Mouse (Mus musculus) heart, embryonic 15.5 days (tissue): ENCODE measurements around the gene Foxd2. TPM values are rescaled to one million over a fixed set of nuclear protein-coding genes. Genes with fewer than 3 reads are reported as not detected.
A peak's percentile ranks its signal among the peaks of the same experiment; 100 is the strongest.

ENCODE experiments used
- ATAC-seq: fragments of 200-750 bp; cut with Nextera tagmentation; replicated peaks from 2 replicates; pipeline ENCODE4 v1.8.0; 2017; ENCODE audit warnings: low read depth, moderate TSS enrichment; ENCODE audit not compliant: insufficient number of reproducible peaks, insufficient read depth, low FRiP score
- H3K27ac ChIP-seq: fragments of 300-500 bp; sonication (generic); 2 replicates; pipeline ENCODE4 v1.5.1; 2015; ENCODE audit warnings: mild to moderate bottlenecking, inconsistent platforms
- H3K27me3 ChIP-seq: fragments of 300-500 bp; sonication (generic); 2 replicates; pipeline ENCODE4 v1.6.1; 2015; ENCODE audit warnings: inconsistent platforms
- H3K36me3 ChIP-seq: fragments of 300-500 bp; sonication (generic); 2 replicates; pipeline ENCODE4 v1.6.1; 2015; ENCODE audit warnings: mild to moderate bottlenecking, inconsistent platforms
- H3K4me1 ChIP-seq: fragments of 300-500 bp; sonication (generic); replicated peaks from 2 replicates; pipeline ENCODE4 v1.6.1; 2015; ENCODE audit warnings: inconsistent platforms
- H3K4me2 ChIP-seq: fragments of 300-500 bp; sonication (generic); 2 replicates; pipeline ENCODE4 v1.6.1; 2015; ENCODE audit warnings: inconsistent platforms, mild to moderate bottlenecking, moderate library complexity
- H3K4me3 ChIP-seq: fragments of 300-500 bp; sonication (generic); 2 replicates; pipeline ENCODE4 v1.5.1; 2015; ENCODE audit warnings: mild to moderate bottlenecking, inconsistent platforms
- H3K9ac ChIP-seq: fragments of 300-500 bp; sonication (generic); 2 replicates; pipeline ENCODE4 v1.6.1; 2015; ENCODE audit warnings: mild to moderate bottlenecking, inconsistent platforms
- H3K9me3 ChIP-seq: fragments of 300-500 bp; sonication (generic); replicated peaks from 2 replicates; pipeline ENCODE4 v1.6.1; 2016; ENCODE audit warnings: inconsistent platforms
- WGBS: fragments of 180-500 bp; shearing (Covaris S2); methylation state at CpG from one replicate; pipeline ENCODE4 v1.1.7; 2015; ENCODE audit warnings: mixed read lengths; 5-methylcytosine and 5-hydroxymethylcytosine counted together
- polyA plus RNA-seq: library from polyadenylated mRNA; unstranded; fragments of >200 nt; fragmentation: Nextera tagmentation; extraction: Ambion mirVana; gene quantifications from 2 replicates; pipeline ENCODE4 v1.2.1, GENCODE M21; 2015

Foxd2 gene
- polyA plus RNA-seq, result 0.15 TPM in 1 of 2 replicates, not detected in the other

- Histone ChIP-seq H3K4me3 (peak within 1 kb of the TSS; percentile 64), H3K27me3 (peaks cover 99% of the 10 kb centered on the region), H3K9me3 (no peaks in the 10 kb centered on the region), H3K36me3 (no peaks in the 10 kb centered on the region), H3K27ac (0 out of 2 replicates have a peak within 1 kb of the TSS, but pooled peaks have one; percentile 25), H3K9ac (peak within 1 kb of the TSS; percentile 54), H3K4me1 (peaks cover 41% of the 10 kb centered on the region), H3K4me2 (peak within 1 kb of the TSS; percentile 96)
- ATAC-seq, result peak; percentile 89
- under 1% methylated on average over 58 of the region's 64 CpGs for WGBS
Measured at GRCm38 (mm10) chr4:114908829-114909601, at the start of gene Foxd2. Gene Foxd2 (minus strand): TSS chr4:114908873.

DNA sequence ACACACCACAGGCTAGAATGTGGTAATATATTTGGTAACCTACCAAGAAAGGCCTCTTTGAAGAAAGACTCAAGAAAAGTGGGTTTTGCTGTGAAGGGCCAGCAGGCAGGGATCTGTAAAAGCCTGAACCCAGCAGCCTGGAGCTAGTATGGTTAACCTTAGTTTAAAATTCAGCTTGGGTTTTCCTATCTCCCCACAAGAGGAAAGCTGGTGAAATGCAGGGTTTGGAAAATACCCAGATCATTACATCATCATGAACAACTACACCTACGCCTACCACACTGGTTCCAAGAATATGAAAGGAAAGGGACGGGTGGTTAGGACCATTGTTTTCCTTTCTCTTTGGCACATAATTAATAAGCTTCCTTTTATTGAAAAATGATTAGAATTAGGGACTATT, 49.6 kb upstream of the Foxd2 start:
- H3K4me1 ChIP-seq, result no peaks in the 10 kb centered on the region
- no peaks in the 10 kb centered on the region for H3K27me3 ChIP-seq
- H3K4me2 ChIP-seq, result no peak overlapping the region
- H3K4me3 ChIP-seq, result no peak overlapping the region
- no peak overlapping the region for H3K9ac ChIP-seq
- peaks cover 11% of the 10 kb centered on the region for H3K36me3 ChIP-seq
- 64% methylated on average over 2 of the region's 2 CpGs for WGBS
- H3K9me3 ChIP-seq, result no peaks in the 10 kb centered on the region
- no peak for ATAC-seq
- no peak overlapping the region for H3K27ac ChIP-seq

GRCm38 (mm10) chr4:114957403-114957802, 48.7 kb upstream of the Foxd2 start:
- Histone ChIP-seq H3K4me1 (no peaks in the 10 kb centered on the region), H3K4me3 (no peak overlapping the region), H3K9ac (no peak overlapping the region), H3K27me3 (no peaks in the 10 kb centered on the region), H3K9me3 (no peaks in the 10 kb centered on the region), H3K4me2 (no peak overlapping the region), H3K27ac (no peak overlapping the region), H3K36me3 (peaks cover 3% of the 10 kb centered on the region)
- ATAC-seq, result no peak

- no peak for ATAC-seq
- no peak overlapping the region for H3K9ac ChIP-seq
Measured at GRCm38 (mm10) chr4:114953172-114953571, 44.5 kb upstream of the Foxd2 start.

DNA sequence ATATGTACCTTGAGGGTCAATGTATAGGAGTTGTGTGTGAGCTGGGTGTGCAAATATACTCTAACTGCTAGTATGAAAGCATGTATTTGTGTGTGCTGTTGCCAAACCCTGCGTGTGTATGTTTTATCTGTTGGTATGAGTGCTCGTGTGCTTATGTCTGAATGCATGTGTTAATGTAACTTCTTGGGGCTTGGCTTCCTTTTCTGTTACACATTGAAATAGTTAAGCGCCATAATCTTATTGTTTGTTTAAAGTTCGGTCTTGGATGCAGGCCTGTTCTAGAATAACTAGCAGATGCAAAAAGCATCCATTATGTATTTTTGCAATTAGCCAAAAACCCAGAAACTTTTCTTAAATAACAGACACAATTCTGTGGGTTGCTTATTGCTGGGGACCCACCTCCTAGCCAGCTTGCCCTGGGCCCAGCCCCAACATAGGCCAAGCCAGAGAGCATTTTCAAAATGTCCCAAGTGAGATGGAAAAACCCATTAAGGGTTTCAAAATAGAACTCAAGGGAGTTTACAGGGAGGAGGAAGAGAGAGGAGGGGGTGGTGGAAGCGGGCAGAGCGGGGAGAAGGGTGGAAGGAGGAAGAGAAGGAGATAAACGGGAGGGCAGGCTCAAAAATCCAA, 39.3 kb upstream of the Foxd2 start:
- Histone ChIP-seq H3K36me3 (no peaks in the 10 kb centered on the region), H3K9me3 (no peaks in the 10 kb centered on the region), H3K4me2 (no peak overlapping the region), H3K4me3 (no peak overlapping the region), H3K9ac (no peak overlapping the region), H3K27me3 (peaks cover 30% of the 10 kb centered on the region), H3K27ac (no peak overlapping the region), H3K4me1 (no peaks in the 10 kb centered on the region)
- WGBS, result 51% methylated on average over 7 of the region's 7 CpGs
- no peak for ATAC-seq

More at GRCm38 (mm10) chr4:114953172-114953571, 44.5 kb upstream of the Foxd2 start:
- Histone ChIP-seq H3K4me1 (no peaks in the 10 kb centered on the region), H3K4me2 (no peak overlapping the region), H3K4me3 (no peak overlapping the region), H3K27me3 (peaks cover 9% of the 10 kb centered on the region), H3K36me3 (no peaks in the 10 kb centered on the region), H3K9me3 (no peaks in the 10 kb centered on the region), H3K27ac (no peak overlapping the region)
- WGBS, result 78% methylated on average over 3 of the region's 3 CpGs

- H3K27ac ChIP-seq, result no peak overlapping the region
- no peak; the same call in 1 of the 2 replicates for ATAC-seq
- no peaks in the 10 kb centered on the region for H3K4me1 ChIP-seq
- H3K27me3 ChIP-seq, result peaks cover 30% of the 10 kb centered on the region
- 25% methylated on average over 6 of the region's 6 CpGs for WGBS
- H3K9me3 ChIP-seq, result no peaks in the 10 kb centered on the region
- H3K4me2 ChIP-seq, result no peak overlapping the region
- H3K36me3 ChIP-seq, result no peaks in the 10 kb centered on the region
- no peak overlapping the region for H3K9ac ChIP-seq
- no peak overlapping the region for H3K4me3 ChIP-seq
Measured at GRCm38 (mm10) chr4:114947395-114947794, 38.7 kb upstream of the Foxd2 start.

DNA sequence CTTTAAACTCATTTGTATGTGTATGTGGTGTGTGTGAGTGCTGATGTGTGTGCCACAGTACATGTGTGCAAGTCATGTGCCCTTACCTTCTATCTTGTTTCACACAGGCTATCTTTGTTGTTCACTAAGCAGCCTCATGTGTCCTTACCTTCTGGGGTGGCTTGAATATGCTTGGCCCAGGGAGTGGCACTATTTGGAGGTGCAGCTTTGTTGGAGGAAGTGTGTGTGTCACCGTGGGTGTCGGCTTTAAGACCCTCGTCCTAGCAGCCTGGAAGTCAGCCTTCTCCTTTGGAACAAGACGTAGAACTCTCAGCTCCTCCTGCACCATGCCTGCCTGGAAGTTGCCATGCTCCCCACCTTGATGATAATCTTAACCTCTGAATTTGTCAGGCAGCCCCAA, 37.7 kb upstream of the Foxd2 start:
- peaks cover 30% of the 10 kb centered on the region for H3K27me3 ChIP-seq
- no peak overlapping the region for H3K9ac ChIP-seq
- no peak overlapping the region for H3K27ac ChIP-seq
- no peaks in the 10 kb centered on the region for H3K9me3 ChIP-seq
- no peaks in the 10 kb centered on the region for H3K4me1 ChIP-seq
- no peak overlapping the region for H3K4me3 ChIP-seq
- 83% methylated on average over 4 of the region's 4 CpGs for WGBS
- ATAC-seq, result no peak
- H3K4me2 ChIP-seq, result no peak overlapping the region
- H3K36me3 ChIP-seq, result no peaks in the 10 kb centered on the region

DNA sequence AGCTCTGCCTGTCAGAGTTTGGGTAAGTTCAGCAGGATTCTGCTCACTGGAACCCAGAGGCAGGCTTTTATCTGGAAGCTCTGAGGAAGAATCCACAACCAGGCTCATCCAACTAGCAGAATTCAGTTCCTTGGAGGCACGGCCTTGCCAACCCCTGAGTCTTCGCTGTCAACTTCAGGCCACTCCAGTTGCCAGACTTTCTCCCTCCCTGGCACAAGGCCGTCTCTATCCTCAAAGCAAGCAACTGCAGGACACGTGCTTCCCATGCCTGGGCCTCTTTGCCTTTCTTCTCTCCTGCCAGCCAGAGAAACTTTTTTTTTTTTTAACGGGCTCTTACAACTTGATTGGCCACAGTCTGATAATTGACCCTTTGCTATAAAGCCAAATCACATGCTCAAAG, 36.3 kb upstream of the Foxd2 start:
- H3K27ac ChIP-seq, result no peak overlapping the region
- peaks cover 31% of the 10 kb centered on the region for H3K27me3 ChIP-seq
- H3K4me3 ChIP-seq, result no peak overlapping the region
- 30% methylated on average over 5 of the region's 5 CpGs for WGBS
- H3K9me3 ChIP-seq, result no peaks in the 10 kb centered on the region
- no peak overlapping the region for H3K4me2 ChIP-seq
- no peak overlapping the region for H3K9ac ChIP-seq
- no peaks in the 10 kb centered on the region for H3K36me3 ChIP-seq
- no peak for ATAC-seq
- H3K4me1 ChIP-seq, result no peaks in the 10 kb centered on the region

GRCm38 (mm10) chr4:114942583-114942982, 33.9 kb upstream of the Foxd2 start:
- WGBS, result 68% methylated on average over 8 of the region's 8 CpGs
- Histone ChIP-seq H3K4me3 (no peak overlapping the region), H3K4me2 (no peak overlapping the region), H3K9ac (no peak overlapping the region), H3K9me3 (no peaks in the 10 kb centered on the region), H3K27me3 (peaks cover 33% of the 10 kb centered on the region), H3K36me3 (no peaks in the 10 kb centered on the region), H3K27ac (no peak overlapping the region), H3K4me1 (no peaks in the 10 kb centered on the region)
- ATAC-seq, result no peak

DNA sequence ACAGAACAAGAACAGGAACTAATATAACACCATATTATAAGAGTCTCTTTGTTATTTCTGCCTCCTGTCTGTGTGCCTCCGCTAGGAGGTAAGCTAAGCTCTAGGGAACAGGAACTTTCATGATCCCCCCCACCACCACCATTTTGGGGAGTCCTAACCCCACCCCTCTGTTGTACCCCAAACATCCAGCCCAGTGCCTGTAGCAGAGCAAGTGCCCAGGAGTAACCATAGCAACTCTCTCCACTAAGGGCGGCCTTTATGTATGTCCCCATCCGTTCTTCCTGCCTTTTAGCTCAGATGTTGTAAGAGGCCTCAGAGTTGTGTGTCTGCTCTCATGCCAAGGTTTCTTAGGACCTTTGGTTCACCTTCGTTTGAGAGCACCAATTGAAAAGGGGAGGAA, 33.4 kb upstream of the Foxd2 start:
- 61% methylated on average over 4 of the region's 4 CpGs for WGBS
- H3K4me2 ChIP-seq, result no peak overlapping the region
- H3K4me3 ChIP-seq, result no peak overlapping the region
- no peak overlapping the region for H3K9ac ChIP-seq
- H3K27ac ChIP-seq, result no peak overlapping the region
- H3K9me3 ChIP-seq, result no peaks in the 10 kb centered on the region
- H3K27me3 ChIP-seq, result peaks cover 35% of the 10 kb centered on the region
- H3K4me1 ChIP-seq, result no peaks in the 10 kb centered on the region
- H3K36me3 ChIP-seq, result no peaks in the 10 kb centered on the region
- no peak for ATAC-seq

DNA sequence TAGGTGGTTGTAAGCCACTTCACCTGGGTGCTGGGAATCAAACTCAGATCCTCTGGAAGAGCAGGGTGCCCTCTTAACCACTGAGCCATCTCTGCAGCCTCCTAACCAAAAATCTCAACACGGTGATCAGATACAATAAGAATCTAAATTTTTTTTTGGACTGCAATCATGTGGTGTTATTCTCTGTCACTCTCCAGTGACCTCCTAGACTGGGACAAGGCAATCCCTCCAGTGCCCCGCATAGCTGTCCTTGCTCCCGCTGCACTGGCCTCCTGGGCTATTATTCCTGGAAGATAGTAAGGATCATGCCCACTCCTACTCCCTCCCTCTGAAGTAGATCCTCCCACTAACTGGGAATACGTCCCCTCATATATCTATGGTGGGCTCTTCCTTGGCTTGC, 32.6 kb upstream of the Foxd2 start:
- no peak overlapping the region for H3K9ac ChIP-seq
- no peaks in the 10 kb centered on the region for H3K36me3 ChIP-seq
- H3K9me3 ChIP-seq, result no peaks in the 10 kb centered on the region
- WGBS, result 65% methylated on average over 4 of the region's 4 CpGs
- no peak for ATAC-seq
- H3K27ac ChIP-seq, result no peak overlapping the region
- no peak overlapping the region for H3K4me3 ChIP-seq
- no peak overlapping the region for H3K4me2 ChIP-seq
- H3K4me1 ChIP-seq, result no peaks in the 10 kb centered on the region
- H3K27me3 ChIP-seq, result peaks cover 28% of the 10 kb centered on the region

DNA sequence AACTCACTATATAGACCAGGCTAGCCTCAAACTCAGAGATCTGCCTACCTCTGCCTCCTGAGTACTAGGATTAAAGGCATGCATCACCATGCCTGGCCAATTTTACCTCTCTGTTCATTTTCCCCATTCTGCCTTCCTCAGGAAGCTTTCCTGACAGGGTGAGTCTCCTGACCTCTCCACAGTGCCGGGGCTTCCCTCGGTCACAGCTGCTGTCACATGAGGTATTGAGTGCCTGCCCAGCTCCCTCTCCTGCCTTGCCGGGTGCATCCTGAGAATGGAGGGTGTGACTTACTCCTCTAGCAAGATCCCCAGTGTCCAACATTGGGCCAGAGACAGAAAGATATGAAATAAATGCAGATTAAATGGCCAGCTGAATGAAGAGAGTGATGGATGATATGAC, 29.6 kb upstream of the Foxd2 start:
- no peak overlapping the region for H3K4me3 ChIP-seq
- no peaks in the 10 kb centered on the region for H3K36me3 ChIP-seq
- H3K4me1 ChIP-seq, result no peaks in the 10 kb centered on the region
- WGBS, result 33% methylated on average over 3 of the region's 3 CpGs
- H3K9ac ChIP-seq, result no peak overlapping the region
- peaks cover 32% of the 10 kb centered on the region for H3K27me3 ChIP-seq
- no peak overlapping the region for H3K27ac ChIP-seq
- no peak for ATAC-seq
- H3K9me3 ChIP-seq, result no peaks in the 10 kb centered on the region
- no peak overlapping the region for H3K4me2 ChIP-seq
